Comparison of ENCODE assay signal across 19 mouse cellular contexts in genomic region chr4:88231375-88231774, GRCm38 (mm10).
"Had no signal": no experiment of that assay in that cellular context is flagged by ENCODE, and none has a peak within 500 bp of the region (broad histone marks: within the 10 kb centered on the region; RNA-seq: fewer than 3 reads in every experiment).

No protein-coding gene starts in this region.

- DNase-seq: lung, adult 18-20 months; lung, embryonic 14.5 days; lung, postnatal 10 days; lung, postnatal 4 days; midbrain, embryonic 14.5 days; retina, postnatal 1 day; right cerebral cortex, adult 18-20 months; right cerebral cortex, postnatal 25 days; right cerebral cortex, postnatal 4 days; spleen, adult 18-20 months; thymus, adult 18-20 months; thymus, postnatal 14 days; thymus, postnatal 36 days had no signal

- H3K36me3 ChIP-seq: midbrain, embryonic 10.5 days; midbrain, embryonic 12.5 days; neural tube, embryonic 13.5 days; neural tube, embryonic 15.5 days had no signal

- H3K4me1 ChIP-seq: midbrain, embryonic 10.5 days; midbrain, embryonic 12.5 days; neural tube, embryonic 13.5 days; neural tube, embryonic 15.5 days had no signal

- H3K9me3 ChIP-seq: midbrain, embryonic 10.5 days; midbrain, embryonic 12.5 days; neural tube, embryonic 13.5 days; neural tube, embryonic 15.5 days had no signal

- H3K4me3 ChIP-seq: midbrain, embryonic 10.5 days; midbrain, embryonic 12.5 days; myocyte; neural tube, embryonic 13.5 days; neural tube, embryonic 15.5 days had no signal

- H3K27me3 ChIP-seq: midbrain, embryonic 12.5 days; neural tube, embryonic 13.5 days; neural tube, embryonic 15.5 days had no signal

- ATAC-seq: midbrain, embryonic 16.5 days had no signal

- H3K27ac ChIP-seq: midbrain, embryonic 10.5 days; midbrain, embryonic 12.5 days; neural tube, embryonic 13.5 days; neural tube, embryonic 15.5 days had no signal

- H3K4me2 ChIP-seq: lung, embryonic 14.5 days; midbrain, embryonic 12.5 days; neural tube, embryonic 13.5 days; neural tube, embryonic 15.5 days had no signal

- H3K9ac ChIP-seq: lung, embryonic 14.5 days; midbrain, embryonic 12.5 days; neural tube, embryonic 13.5 days; neural tube, embryonic 15.5 days had no signal
